Mouse (Mus musculus) limb, embryonic 13.5 days (tissue): ENCODE results near the gene Anxa4. TPM values are rescaled to one million over a fixed set of nuclear protein-coding genes. Genes with fewer than 3 reads are reported as not detected.

ENCODE experiments used
- ATAC-seq: fragments of 200-750 bp; cut with Nextera tagmentation; 2 replicates; pipeline ENCODE4 v1.8.0; 2017; ENCODE audit warnings: low read depth, moderate number of reproducible peaks, moderate TSS enrichment; ENCODE audit not compliant: low FRiP score
- H3K27ac ChIP-seq: fragments of 300-500 bp; sonication (generic); 2 replicates; pipeline ENCODE4 v1.5.1; 2015; ENCODE audit warnings: inconsistent platforms, mild to moderate bottlenecking, moderate library complexity
- H3K27me3 ChIP-seq: fragments of 300-500 bp; sonication (generic); 2 replicates; pipeline ENCODE4 v1.6.1; 2015; ENCODE audit warnings: mild to moderate bottlenecking, inconsistent platforms
- H3K36me3 ChIP-seq: fragments of 300-500 bp; sonication (generic); 2 replicates; pipeline ENCODE4 v1.6.1; 2015; ENCODE audit warnings: inconsistent platforms, mild to moderate bottlenecking, moderate library complexity
- H3K4me1 ChIP-seq: fragments of 300-500 bp; sonication (generic); 2 replicates; pipeline ENCODE4 v1.6.1; 2015; ENCODE audit warnings: inconsistent platforms
- H3K4me2 ChIP-seq: fragments of 300-500 bp; sonication (generic); replicated peaks from 2 replicates; pipeline ENCODE4 v1.6.1; 2015; ENCODE audit warnings: inconsistent platforms, mild to moderate bottlenecking, moderate library complexity
- H3K4me3 ChIP-seq: fragments of 300-500 bp; sonication (generic); 2 replicates; pipeline ENCODE4 v1.5.1; 2015; ENCODE audit warnings: moderate library complexity, mild to moderate bottlenecking, inconsistent platforms
- H3K9ac ChIP-seq: fragments of 300-500 bp; sonication (generic); 2 replicates; pipeline ENCODE4 v1.6.1; 2015; ENCODE audit warnings: mild to moderate bottlenecking, inconsistent platforms
- H3K9me3 ChIP-seq: fragments of 300-500 bp; sonication (generic); 2 replicates; pipeline ENCODE4 v1.6.1; 2016; ENCODE audit warnings: inconsistent platforms
- WGBS: fragments of 180-500 bp; shearing (Covaris S2); methylation state at CpG from one replicate; pipeline ENCODE4 v1.1.7; 2015; 5-methylcytosine and 5-hydroxymethylcytosine counted together
- polyA plus RNA-seq: library from polyadenylated mRNA; unstranded; fragments of >200 nt; fragmentation: Nextera tagmentation; extraction: Ambion mirVana; gene quantifications from 2 replicates; pipeline ENCODE4 v1.2.1, GENCODE M21; 2015

Anxa4 gene
- polyA plus RNA-seq, 1 experiment from 2014 or later = 31.5 TPM

DNA sequence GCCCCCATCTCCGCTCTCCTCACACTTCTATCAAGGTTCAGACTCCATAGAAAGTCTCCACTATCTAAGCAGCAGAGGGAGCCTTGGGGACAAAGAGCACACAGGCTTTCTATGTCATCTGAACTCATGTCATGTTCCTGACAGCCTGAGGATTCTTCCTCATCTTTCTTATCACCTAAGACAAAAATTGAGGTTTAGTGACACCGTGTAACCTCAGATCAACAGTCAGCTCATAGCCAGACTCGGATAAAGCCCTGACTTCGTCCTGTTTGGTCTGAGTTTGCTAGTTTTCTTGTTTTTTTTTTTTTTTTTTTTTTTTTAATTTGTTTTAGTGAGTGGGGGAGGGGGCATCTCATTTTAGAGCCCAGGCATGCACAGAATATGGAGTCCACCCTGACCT, 19.6 kb downstream of the Anxa4 start:
- H3K27me3 ChIP-seq = no peaks in the 10 kb centered on the region
- no peaks in the 10 kb centered on the region for H3K9me3 ChIP-seq
- no peak overlapping the region for H3K4me2 ChIP-seq
- no peaks in the 10 kb centered on the region for H3K36me3 ChIP-seq
- H3K4me3 ChIP-seq = no peak overlapping the region
- H3K9ac ChIP-seq = no peak overlapping the region
- no peak for ATAC-seq
- no peak overlapping the region for H3K27ac ChIP-seq
- peaks cover 17% of the 10 kb centered on the region for H3K4me1 ChIP-seq
- WGBS = 88% methylated on average over 4 of the region's 4 CpGs

DNA sequence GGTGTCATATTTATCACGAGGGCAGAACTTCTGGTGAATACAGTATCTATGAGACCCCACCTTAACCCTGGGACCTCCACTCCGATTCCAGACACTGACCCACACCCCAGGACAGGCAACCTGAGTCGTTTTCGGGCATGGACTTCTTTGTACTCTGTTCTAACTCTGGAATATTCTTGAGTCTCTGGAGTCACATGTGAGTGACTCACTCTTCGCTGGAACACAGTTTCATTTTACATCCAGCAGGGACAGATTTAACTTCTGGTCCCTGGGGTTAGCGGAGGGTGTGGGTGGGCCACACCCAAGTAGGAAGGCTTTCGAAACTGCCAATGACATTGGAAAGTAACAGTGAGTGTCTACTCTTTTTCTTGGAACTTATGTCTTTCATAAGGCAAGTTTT, 20.8 kb downstream of the Anxa4 start:
- no peak overlapping the region for H3K4me3 ChIP-seq
- no peak overlapping the region for H3K9ac ChIP-seq
- H3K4me1 ChIP-seq = peaks cover 17% of the 10 kb centered on the region
- no peak overlapping the region for H3K4me2 ChIP-seq
- H3K27ac ChIP-seq = no peak overlapping the region
- no peaks in the 10 kb centered on the region for H3K9me3 ChIP-seq
- ATAC-seq = no peak
- H3K27me3 ChIP-seq = no peaks in the 10 kb centered on the region
- WGBS = 75% methylated on average over 7 of the region's 7 CpGs
- H3K36me3 ChIP-seq = no peaks in the 10 kb centered on the region

DNA sequence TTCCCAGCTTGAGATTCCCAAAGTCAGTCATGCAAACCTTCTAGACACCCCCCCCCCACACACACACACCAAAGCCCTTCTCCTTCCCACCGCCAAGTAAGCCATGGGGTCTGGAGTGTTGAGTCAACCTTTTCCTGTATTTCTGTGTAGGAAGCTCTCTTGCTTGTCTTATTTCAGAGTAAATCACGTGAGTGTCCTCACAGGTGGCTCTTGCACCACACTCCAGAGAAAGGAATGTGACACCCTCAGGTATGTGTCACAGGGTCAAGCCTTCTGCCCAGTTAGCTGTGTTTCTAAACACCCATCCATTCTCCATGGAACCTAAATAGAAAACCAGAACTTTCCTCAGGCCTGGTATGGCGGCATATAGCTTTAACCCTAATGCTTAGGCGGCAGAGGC, 24.4 kb downstream of the Anxa4 start:
- ATAC-seq = no peak
- Histone ChIP-seq H3K4me1 (no peaks in the 10 kb centered on the region), H3K27ac (no peak overlapping the region), H3K27me3 (no peaks in the 10 kb centered on the region), H3K9me3 (no peaks in the 10 kb centered on the region), H3K4me3 (no peak overlapping the region), H3K36me3 (no peaks in the 10 kb centered on the region), H3K9ac (no peak overlapping the region), H3K4me2 (no peak overlapping the region)
- 77% methylated on average over 4 of the region's 4 CpGs for WGBS

DNA sequence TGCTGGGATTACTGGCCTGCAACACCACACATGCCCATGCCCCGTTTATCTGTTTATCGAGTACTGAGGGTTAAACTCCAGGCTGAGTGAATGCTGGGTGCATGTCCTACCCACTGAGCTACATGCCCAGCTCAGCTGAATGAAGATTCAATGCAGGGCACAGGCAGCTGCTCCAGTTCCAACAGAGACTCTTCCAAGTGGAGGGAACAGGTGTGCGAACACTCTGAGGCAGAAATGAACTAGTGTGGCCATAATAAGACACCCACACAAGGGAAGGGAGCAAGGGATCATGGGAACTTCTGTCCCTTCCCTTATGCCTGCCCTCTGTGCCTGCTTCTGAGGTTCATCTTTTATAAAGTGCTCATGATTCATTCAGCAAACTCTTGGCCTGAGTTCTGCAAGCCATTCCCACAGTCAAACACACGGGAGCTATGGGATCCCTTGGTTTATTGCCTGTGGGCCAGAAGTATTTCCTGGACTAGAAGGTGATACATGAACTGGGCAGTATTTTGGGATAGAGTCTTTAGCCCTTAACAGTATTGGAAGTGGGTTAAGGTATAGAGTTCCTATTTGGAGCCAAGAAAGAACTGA, 25.1 kb downstream of the Anxa4 start:
- 76% methylated on average over 4 of the region's 4 CpGs for whole genome bisulfite sequencing
- Histone ChIP-seq H3K27ac (no peak overlapping the region), H3K4me3 (no peak overlapping the region), H3K36me3 (no peaks in the 10 kb centered on the region), H3K4me2 (no peak overlapping the region), H3K9me3 (no peaks in the 10 kb centered on the region), H3K9ac (no peak overlapping the region), H3K27me3 (no peaks in the 10 kb centered on the region), H3K4me1 (no peaks in the 10 kb centered on the region)
- no peak for ATAC-seq

DNA sequence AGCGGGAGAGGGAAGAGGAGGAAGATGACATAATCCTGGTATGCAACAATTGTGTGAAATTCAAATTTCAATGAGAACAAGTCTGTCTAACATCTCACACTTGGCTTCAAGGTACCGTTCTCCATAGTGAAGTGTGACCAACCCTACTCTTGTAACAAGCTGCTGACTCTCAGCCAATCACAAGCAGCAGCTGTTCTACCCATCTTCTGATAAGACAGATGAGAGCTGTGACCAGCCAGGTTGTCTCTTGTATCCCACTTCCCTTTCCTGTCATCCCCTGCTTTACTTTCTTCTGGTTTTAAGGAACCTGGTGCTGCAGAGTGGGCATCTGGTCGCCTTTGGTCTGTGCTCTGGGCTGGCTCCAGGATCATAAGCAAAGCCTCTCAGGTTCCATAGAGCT, 25.9 kb downstream of the Anxa4 start:
- Histone ChIP-seq H3K27ac (no peak overlapping the region), H3K27me3 (no peaks in the 10 kb centered on the region), H3K36me3 (no peaks in the 10 kb centered on the region), H3K9me3 (no peaks in the 10 kb centered on the region), H3K9ac (no peak overlapping the region), H3K4me3 (no peak overlapping the region), H3K4me1 (no peaks in the 10 kb centered on the region), H3K4me2 (no peak overlapping the region)
- 65% methylated on average over 3 of the region's 3 CpGs for WGBS
- ATAC-seq = no peak

DNA sequence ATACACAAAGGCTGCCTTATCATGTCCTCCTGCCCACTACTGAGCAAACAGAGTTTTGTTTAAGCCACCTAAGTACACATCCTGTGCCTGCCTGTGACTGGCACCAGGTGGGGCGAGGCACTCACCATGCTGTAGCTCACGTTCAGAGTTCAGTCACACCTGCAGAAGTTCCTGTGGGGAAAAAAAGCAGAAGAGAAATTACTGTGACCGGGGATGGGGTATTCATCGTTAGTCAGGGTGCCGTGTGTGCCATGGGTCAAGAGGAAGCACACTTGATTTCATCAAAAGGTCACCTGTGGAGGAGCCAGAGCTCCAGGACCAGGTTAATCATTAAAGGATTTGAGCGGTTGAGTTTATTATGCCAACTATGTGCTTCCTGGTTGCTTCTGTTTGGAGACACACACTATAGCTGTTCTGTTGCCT, 27.7 kb downstream of the Anxa4 start:
- no peaks in the 10 kb centered on the region for H3K9me3 ChIP-seq
- H3K4me1 ChIP-seq = no peaks in the 10 kb centered on the region
- no peak overlapping the region for H3K9ac ChIP-seq
- WGBS = 54% methylated on average over 6 of the region's 6 CpGs
- no peak for ATAC-seq
- H3K36me3 ChIP-seq = no peaks in the 10 kb centered on the region
- H3K4me2 ChIP-seq = no peak overlapping the region
- H3K4me3 ChIP-seq = no peak overlapping the region
- H3K27me3 ChIP-seq = no peaks in the 10 kb centered on the region
- no peak overlapping the region for H3K27ac ChIP-seq

DNA sequence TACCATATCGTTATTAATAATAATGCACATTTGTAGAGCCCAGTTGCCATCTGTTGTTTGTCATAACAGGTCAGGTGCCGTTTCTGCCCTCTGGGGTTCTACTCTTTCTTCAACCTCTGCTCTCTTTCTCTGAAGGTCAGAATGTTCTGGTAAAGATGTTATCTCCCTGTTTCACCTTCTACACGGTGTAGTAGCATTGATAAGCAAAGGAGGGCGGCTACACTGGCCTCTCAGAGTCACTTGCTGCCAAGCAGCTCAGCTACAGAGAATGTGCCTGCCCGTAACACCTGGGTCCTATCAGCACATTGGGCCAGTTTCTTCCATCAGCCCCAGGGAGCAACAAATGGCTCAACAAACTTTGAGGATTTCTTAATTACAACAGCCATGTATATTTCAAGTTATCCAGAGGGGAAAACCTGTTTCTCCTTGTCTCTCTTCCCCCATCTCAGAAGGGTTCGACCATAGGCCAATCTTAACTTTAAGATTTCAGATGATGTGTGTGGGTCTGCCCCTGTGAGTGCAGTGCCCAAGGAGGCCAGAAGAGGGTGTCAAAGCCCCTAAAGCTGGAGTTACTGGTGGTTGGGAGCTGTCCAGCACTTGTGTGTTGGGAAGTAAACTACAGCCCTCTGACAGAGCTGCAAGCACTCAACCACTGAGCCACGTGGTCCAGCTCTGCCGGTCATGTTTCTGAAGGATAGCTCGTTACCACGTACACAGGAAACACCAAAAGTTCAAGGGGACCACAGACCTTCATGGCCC, 39.1 kb downstream of the Anxa4 start:
- Histone ChIP-seq H3K36me3 (peaks cover 20% of the 10 kb centered on the region), H3K4me1 (no peaks in the 10 kb centered on the region), H3K9ac (no peak overlapping the region), H3K27me3 (no peaks in the 10 kb centered on the region), H3K4me3 (no peak overlapping the region), H3K27ac (no peak overlapping the region), H3K4me2 (no peak overlapping the region), H3K9me3 (peaks cover 6% of the 10 kb centered on the region)
- WGBS = 78% methylated on average over 10 of the region's 10 CpGs
- ATAC-seq = no peak

DNA sequence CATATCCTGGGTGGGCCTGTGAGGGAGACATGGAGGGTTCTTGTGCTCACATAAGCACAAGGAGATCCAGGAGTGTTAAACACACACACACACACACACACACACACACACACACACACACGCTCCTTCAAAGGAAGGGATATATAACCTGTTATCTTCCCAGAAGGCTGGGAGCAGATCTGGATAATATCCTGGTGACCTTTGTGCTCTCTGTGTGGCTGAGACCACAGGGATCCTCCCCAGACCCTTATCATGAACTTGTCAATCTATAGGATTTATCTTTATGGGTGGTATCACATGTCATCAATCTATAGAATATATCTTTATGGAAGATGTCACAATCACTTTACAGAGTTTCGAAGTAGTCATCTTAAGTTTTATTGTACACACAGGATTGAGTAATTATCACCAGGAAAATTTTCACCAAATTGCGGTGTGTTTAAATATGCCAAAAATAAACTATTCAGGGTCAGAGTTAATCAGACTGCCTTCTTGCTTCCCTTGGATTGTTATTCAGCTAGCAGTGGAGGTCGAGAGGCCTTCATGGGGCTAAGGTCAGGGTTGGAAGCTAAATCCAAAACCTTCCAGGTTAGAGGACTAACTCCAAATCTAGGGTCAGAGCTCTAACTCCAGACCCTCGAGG, 40.4 kb downstream of the Anxa4 start:
- peaks cover 20% of the 10 kb centered on the region for H3K36me3 ChIP-seq
- no peak overlapping the region for H3K9ac ChIP-seq
- WGBS = 79% methylated on average over 5 of the region's 5 CpGs
- H3K4me1 ChIP-seq = no peaks in the 10 kb centered on the region
- H3K4me3 ChIP-seq = no peak overlapping the region
- H3K27ac ChIP-seq = no peak overlapping the region
- ATAC-seq = no peak
- peaks cover 6% of the 10 kb centered on the region for H3K9me3 ChIP-seq
- H3K27me3 ChIP-seq = no peaks in the 10 kb centered on the region
- no peak overlapping the region for H3K4me2 ChIP-seq

DNA sequence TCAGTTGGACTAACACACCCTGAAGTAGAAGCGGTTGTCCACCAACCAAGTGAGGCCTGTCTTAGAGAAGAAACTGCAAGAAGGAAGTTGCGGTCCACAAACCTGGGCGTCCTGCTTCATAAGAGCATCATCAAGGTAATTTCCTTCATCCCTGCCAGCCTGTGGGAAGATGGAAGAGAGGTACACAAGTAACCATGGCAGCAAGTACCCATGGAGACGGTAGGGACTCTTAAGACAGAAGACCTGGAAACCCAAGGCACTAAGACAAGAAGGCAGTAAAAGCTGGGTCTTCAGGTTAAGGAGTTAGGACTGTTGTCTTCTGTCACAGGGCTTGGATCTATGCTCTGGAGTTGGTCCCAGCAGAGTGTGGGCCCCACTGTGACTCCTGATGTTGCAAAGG, 42.4 kb downstream of the Anxa4 start:
- no peak overlapping the region for H3K4me2 ChIP-seq
- H3K4me1 ChIP-seq = no peaks in the 10 kb centered on the region
- no peak overlapping the region for H3K4me3 ChIP-seq
- WGBS = 91% methylated on average over 4 of the region's 4 CpGs
- peaks cover 20% of the 10 kb centered on the region for H3K36me3 ChIP-seq
- no peak overlapping the region for H3K27ac ChIP-seq
- H3K9ac ChIP-seq = no peak overlapping the region
- H3K27me3 ChIP-seq = no peaks in the 10 kb centered on the region
- ATAC-seq = no peak
- peaks cover 6% of the 10 kb centered on the region for H3K9me3 ChIP-seq

DNA sequence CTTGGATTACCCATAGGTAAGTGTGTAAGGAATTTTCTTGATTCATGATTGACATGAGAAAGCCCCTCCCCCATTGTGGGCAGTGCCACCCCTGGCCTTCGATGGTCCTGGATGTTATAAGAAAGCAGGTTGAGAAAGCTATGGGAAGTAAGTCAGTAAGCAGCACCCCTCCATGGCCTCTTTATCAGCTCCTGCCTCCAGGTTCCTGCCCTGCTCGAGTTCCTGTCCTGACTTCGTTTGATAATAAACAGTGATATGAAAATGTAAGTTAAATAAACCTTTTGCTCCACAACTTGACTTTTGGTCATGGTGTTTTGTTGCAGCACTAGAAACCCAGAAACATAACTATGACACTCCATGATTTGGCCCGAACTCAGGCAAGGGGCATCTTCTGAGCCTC, 43.6 kb downstream of the Anxa4 start:
- Histone ChIP-seq H3K27ac (no peak overlapping the region), H3K9ac (no peak overlapping the region), H3K4me3 (no peak overlapping the region), H3K4me1 (no peaks in the 10 kb centered on the region), H3K36me3 (peaks cover 16% of the 10 kb centered on the region), H3K27me3 (no peaks in the 10 kb centered on the region), H3K9me3 (peaks cover 6% of the 10 kb centered on the region), H3K4me2 (no peak overlapping the region)
- ATAC-seq = no peak
- 81% methylated on average over 4 of the region's 4 CpGs for WGBS

DNA sequence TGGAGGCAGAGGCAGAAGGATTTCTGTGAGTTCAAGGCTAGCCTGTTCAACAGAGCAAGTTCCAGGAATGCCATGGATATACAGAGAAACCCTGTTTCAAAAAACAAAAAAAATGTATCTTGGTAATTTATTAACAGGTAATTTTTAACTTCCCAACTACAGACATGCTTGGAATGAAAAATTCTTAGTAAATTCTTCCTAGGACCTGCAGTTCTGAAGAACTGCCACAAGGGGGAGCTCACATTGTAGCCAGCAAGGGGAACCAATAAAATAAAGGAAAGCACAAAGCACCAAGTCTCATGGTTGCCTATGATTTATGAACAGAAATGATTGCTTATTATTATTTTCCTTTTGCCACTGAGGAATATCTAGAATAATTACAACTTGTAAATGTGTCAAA, 46.2 kb downstream of the Anxa4 start:
- no peak overlapping the region for H3K9ac ChIP-seq
- H3K9me3 ChIP-seq = peaks cover 8% of the 10 kb centered on the region
- H3K36me3 ChIP-seq = peaks cover 7% of the 10 kb centered on the region
- H3K4me1 ChIP-seq = no peaks in the 10 kb centered on the region
- no peak overlapping the region for H3K4me2 ChIP-seq
- H3K27me3 ChIP-seq = no peaks in the 10 kb centered on the region
- H3K4me3 ChIP-seq = no peak overlapping the region
- no peak overlapping the region for H3K27ac ChIP-seq
- no peak for ATAC-seq

DNA sequence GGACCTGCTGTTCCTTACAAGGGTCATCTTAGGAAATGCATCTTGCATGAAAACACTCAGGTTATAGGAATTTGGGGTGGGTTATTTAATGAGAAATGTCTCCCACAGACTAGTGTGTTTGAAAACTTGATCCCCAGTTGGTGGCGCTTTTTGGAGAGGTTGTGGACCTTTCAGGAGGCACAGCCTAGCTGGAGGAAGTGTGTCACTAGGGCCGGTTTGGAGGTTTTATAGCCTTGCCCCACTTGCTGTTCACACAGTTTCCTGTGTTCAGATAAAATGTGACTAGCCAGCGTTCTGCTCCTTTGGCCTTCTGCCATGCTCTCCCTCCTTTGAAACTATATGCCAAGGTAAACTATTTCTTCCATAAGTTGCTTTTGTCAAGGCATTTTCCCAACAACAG, 52.7 kb downstream of the Anxa4 start:
- ATAC-seq = no peak
- no peak overlapping the region for H3K27ac ChIP-seq
- H3K9me3 ChIP-seq = peaks cover 8% of the 10 kb centered on the region
- H3K9ac ChIP-seq = no peak overlapping the region
- no peaks in the 10 kb centered on the region for H3K4me1 ChIP-seq
- WGBS = 30% methylated on average over 3 of the region's 3 CpGs
- H3K36me3 ChIP-seq = peaks cover 3% of the 10 kb centered on the region
- H3K27me3 ChIP-seq = no peaks in the 10 kb centered on the region
- H3K4me2 ChIP-seq = no peak overlapping the region
- H3K4me3 ChIP-seq = no peak overlapping the region
